Mouse (Mus musculus) hindbrain, embryonic 12.5 days (tissue): ENCODE data around the gene Ppp2r2c. TPM values are rescaled to one million over a fixed set of nuclear protein-coding genes. Genes with fewer than 3 reads are reported as not detected.

Experiments used
- ATAC-seq: fragments of 200-750 bp; cut with Nextera tagmentation; 2 replicates; pipeline ENCODE4 v1.8.0; 2017; ENCODE audit warnings: moderate TSS enrichment; ENCODE audit not compliant: low FRiP score
- H3K27ac ChIP-seq: fragments of 300-500 bp; sonication (generic); 2 replicates; pipeline ENCODE4 v1.5.1; 2016; ENCODE audit warnings: mild to moderate bottlenecking
- H3K27me3 ChIP-seq: fragments of 300-500 bp; sonication (generic); 2 replicates; pipeline ENCODE4 v1.6.1; 2016; ENCODE audit warnings: mild to moderate bottlenecking
- H3K36me3 ChIP-seq: fragments of 300-500 bp; sonication (generic); 2 replicates; pipeline ENCODE4 v1.6.1; 2016; ENCODE audit warnings: mild to moderate bottlenecking
- H3K4me1 ChIP-seq: fragments of 300-500 bp; sonication (generic); 2 replicates; pipeline ENCODE4 v1.6.1; 2016
- H3K4me2 ChIP-seq: fragments of 300-500 bp; sonication (generic); replicated peaks from 2 replicates; pipeline ENCODE4 v1.6.1; 2016; ENCODE audit warnings: mild to moderate bottlenecking
- H3K4me3 ChIP-seq: fragments of 300-500 bp; sonication (generic); 2 replicates; pipeline ENCODE4 v1.5.1; 2016; ENCODE audit warnings: mild to moderate bottlenecking
- H3K9ac ChIP-seq: fragments of 300-500 bp; sonication (generic); 2 replicates; pipeline ENCODE4 v1.6.1; 2016; ENCODE audit warnings: mild to moderate bottlenecking, moderate library complexity
- H3K9me3 ChIP-seq: fragments of 300-500 bp; sonication (generic); replicated peaks from 2 replicates; pipeline ENCODE4 v1.6.1; 2016; ENCODE audit warnings: mild to moderate bottlenecking
- WGBS: fragments of 180-500 bp; shearing (Covaris S2); methylation state at CpG from one replicate; pipeline ENCODE4 v1.1.7; 2016; 5-methylcytosine and 5-hydroxymethylcytosine counted together
- polyA plus RNA-seq: library from polyadenylated mRNA; unstranded; fragments of >200 nt; fragmentation: Nextera tagmentation; extraction: Ambion mirVana; gene quantifications from 2 replicates; pipeline ENCODE4 v1.2.1, GENCODE M21; 2016

The Ppp2r2c gene
- polyA plus RNA-seq, 1 experiment from 2014 or later: 8.0 TPM

DNA sequence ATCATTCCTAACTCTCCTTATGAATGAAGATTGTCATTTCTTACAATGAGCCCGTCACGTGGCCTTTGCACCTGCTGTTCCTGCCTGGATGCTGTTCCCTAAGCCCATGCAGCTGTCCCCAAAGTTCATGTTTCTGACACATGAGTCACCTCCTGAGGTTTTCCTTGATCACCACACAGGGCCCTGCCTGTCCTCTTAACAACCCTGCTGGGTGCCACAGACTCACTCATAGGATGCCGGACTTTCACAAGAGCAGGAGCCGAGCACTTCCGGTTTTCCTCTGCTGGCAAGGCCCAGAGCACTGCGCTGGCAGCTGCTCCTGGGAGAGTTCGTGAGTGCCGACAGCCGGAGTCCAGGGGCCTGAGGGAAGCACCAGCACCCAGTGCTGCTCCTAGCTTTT, 132.7 kb downstream of the Ppp2r2c start:
- 0 out of 2 replicates have a peak, but pooled peaks cover 4% of the 10 kb centered on the region for H3K27me3 ChIP-seq
- WGBS: 89% methylated on average over 9 of the region's 9 CpGs
- no peak overlapping the region for H3K4me2 ChIP-seq
- no peaks in the 10 kb centered on the region for H3K4me1 ChIP-seq
- no peak overlapping the region for H3K9ac ChIP-seq
- H3K4me3 ChIP-seq: no peak overlapping the region
- H3K36me3 ChIP-seq: no peaks in the 10 kb centered on the region
- no peak overlapping the region for H3K27ac ChIP-seq
- H3K9me3 ChIP-seq: no peaks in the 10 kb centered on the region
- no peak for ATAC-seq

DNA sequence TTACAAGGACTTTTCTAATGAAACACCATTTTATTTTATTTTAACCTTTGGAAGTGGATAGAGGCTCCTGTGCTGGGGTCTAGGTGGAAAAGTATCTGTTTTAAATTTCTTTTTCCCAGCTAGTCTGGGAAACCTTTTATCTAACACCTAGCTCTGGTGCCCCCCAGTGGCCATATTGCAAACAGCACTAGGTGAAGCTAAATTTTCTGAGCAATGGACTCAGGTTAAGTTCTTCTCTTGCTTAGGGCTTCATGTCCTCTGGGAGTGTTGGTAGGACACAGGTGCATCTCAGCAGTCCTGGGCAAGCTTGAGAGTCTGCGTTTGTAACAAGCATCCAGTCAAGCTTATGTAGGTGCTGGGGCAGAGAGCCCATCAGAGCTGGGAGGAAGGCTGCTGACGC, 133.7 kb downstream of the Ppp2r2c start:
- Histone ChIP-seq H3K4me2 (no peak overlapping the region), H3K4me1 (no peaks in the 10 kb centered on the region), H3K9ac (no peak overlapping the region), H3K36me3 (no peaks in the 10 kb centered on the region), H3K27ac (no peak overlapping the region), H3K27me3 (0 out of 2 replicates have a peak, but pooled peaks cover 4% of the 10 kb centered on the region), H3K9me3 (no peaks in the 10 kb centered on the region), H3K4me3 (no peak overlapping the region)
- no peak for ATAC-seq
- WGBS: 54% methylated on average over 2 of the region's 2 CpGs

Other genes starting within 250 kb of the Ppp2r2c start
- gene D5Ertd579e, start 172.5 kb upstream of the Ppp2r2c start, polyA plus RNA-seq: 41.8 and 43.3 TPM in 2 replicates
- gene Bloc1s4, start 119.9 kb upstream of the Ppp2r2c start, polyA plus RNA-seq: 28.0 and 29.2 TPM in 2 replicates
- gene Mrfap1, start 71.7 kb upstream of the Ppp2r2c start, polyA plus RNA-seq: 495 and 532 TPM in 2 replicates
- gene Man2b2, start 37.9 kb upstream of the Ppp2r2c start, polyA plus RNA-seq: 16.1 and 16.7 TPM in 2 replicates
- gene Wfs1, start 120.7 kb downstream of the Ppp2r2c start, polyA plus RNA-seq: 8.6 and 9.6 TPM in 2 replicates
- gene Gm1043, start 216.9 kb downstream of the Ppp2r2c start, polyA plus RNA-seq: 0.36 and 0.52 TPM in 2 replicates